Mouse (Mus musculus): Measurements from ENCODE around the gene Vmn1r83.

The Vmn1r83 gene

GRCm38 (mm10) chr7:12329381-12329780 lies at the start of gene Vmn1r83:
Vmn1r83 (minus strand) TSS chr7:12329481.
- DNase-seq: no peak

DNA sequence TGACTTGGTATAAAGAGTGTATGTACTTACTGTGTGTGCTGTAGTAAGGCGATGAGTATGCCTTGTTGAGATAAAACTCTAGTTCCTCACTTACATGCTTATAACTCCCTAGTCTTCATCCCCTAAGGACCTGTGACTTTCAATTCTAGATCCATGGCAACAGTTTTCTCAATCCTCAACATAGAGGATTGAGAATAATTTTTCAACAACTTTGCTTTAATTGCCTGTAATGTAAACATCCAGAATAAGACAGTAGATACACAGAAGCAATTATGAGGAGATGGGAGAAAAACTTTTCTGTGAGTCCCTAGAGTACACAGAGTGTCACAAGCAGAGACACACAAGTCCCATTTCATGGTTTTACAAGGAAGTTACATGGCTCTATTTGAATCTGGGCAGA lies 39.9 kb upstream of the Vmn1r83 start, which contains the start of gene Vmn1r84:
Vmn1r84 (minus strand) TSS at position 101 of the 400 bp plus-strand sequence.
- DNase-seq: no peak

GRCm38 (mm10) chr7:12300130-12300529 lies 29.2 kb downstream of the Vmn1r83 start, which contains the start of gene Vmn1r82:
Vmn1r82 (plus strand) TSS chr7:12300430.
- no peak for DNase-seq
